Mouse (Mus musculus) hindbrain, embryonic 15.5 days (tissue): Measurements from ENCODE around the gene Pde8b. TPM values are rescaled to one million over a fixed set of nuclear protein-coding genes. Genes with fewer than 3 reads are reported as not detected.

ENCODE experiments used
- ATAC-seq: fragments of 200-750 bp; cut with Nextera tagmentation; 2 replicates; pipeline ENCODE4 v1.8.0; 2017; ENCODE audit warnings: low read depth, moderate number of reproducible peaks, moderate TSS enrichment; ENCODE audit not compliant: low FRiP score
- H3K27ac ChIP-seq: fragments of 300-500 bp; sonication (generic); replicated peaks from 2 replicates; pipeline ENCODE4 v1.5.1; 2015; ENCODE audit warnings: mild to moderate bottlenecking, inconsistent platforms
- H3K27me3 ChIP-seq: fragments of 300-500 bp; sonication (generic); 2 replicates; pipeline ENCODE4 v1.6.1; 2015; ENCODE audit warnings: control low read depth, inconsistent platforms
- H3K36me3 ChIP-seq: fragments of 300-500 bp; sonication (generic); 2 replicates; pipeline ENCODE4 v1.6.1; 2015; ENCODE audit warnings: control low read depth, inconsistent platforms
- H3K4me1 ChIP-seq: fragments of 300-500 bp; sonication (generic); replicated peaks from 2 replicates; pipeline ENCODE4 v1.6.1; 2015; ENCODE audit warnings: control low read depth, inconsistent platforms
- H3K4me2 ChIP-seq: fragments of 300-500 bp; sonication (generic); 2 replicates; pipeline ENCODE4 v1.6.1; 2015; ENCODE audit warnings: moderate library complexity, mild to moderate bottlenecking, inconsistent platforms
- H3K4me3 ChIP-seq: fragments of 300-500 bp; sonication (generic); 2 replicates; pipeline ENCODE4 v1.5.1; 2015; ENCODE audit warnings: mild to moderate bottlenecking, inconsistent platforms
- H3K9ac ChIP-seq: fragments of 300-500 bp; sonication (generic); 2 replicates; pipeline ENCODE4 v1.6.1; 2015; ENCODE audit warnings: inconsistent platforms
- H3K9me3 ChIP-seq: fragments of 300-500 bp; sonication (generic); 2 replicates; pipeline ENCODE4 v1.6.1; 2016; ENCODE audit warnings: control low read depth, inconsistent platforms
- WGBS: fragments of 180-500 bp; shearing (Covaris S2); methylation state at CpG from one replicate; pipeline ENCODE4 v1.1.7; 2015; 5-methylcytosine and 5-hydroxymethylcytosine counted together
- polyA plus RNA-seq: library from polyadenylated mRNA; unstranded; fragments of >200 nt; fragmentation: Nextera tagmentation; extraction: Ambion mirVana; gene quantifications from 2 replicates; pipeline ENCODE4 v1.2.1, GENCODE M21; 2015

The Pde8b gene
- 7.0 and 8.5 TPM in 2 replicates for polyA plus RNA-seq

- peak; percentile 27; the same call in 1 of the 2 replicates for ATAC-seq
- no peaks in the 10 kb centered on the region for H3K9me3 ChIP-seq
- peaks cover 9% of the 10 kb centered on the region; the same call in 1 of the 2 replicates for H3K4me1 ChIP-seq
- 4% methylated on average over 37 of the region's 37 CpGs for WGBS
- peaks cover 8% of the 10 kb centered on the region; the same call in 1 of the 2 replicates for H3K27me3 ChIP-seq
- H3K4me3 ChIP-seq = peak within 1 kb of the TSS; percentile 48
- H3K36me3 ChIP-seq = no peaks in the 10 kb centered on the region
- H3K9ac ChIP-seq = peak within 1 kb of the TSS; percentile 37
- H3K27ac ChIP-seq = no peak within 1 kb of the TSS
- peak within 1 kb of the TSS; percentile 78 for H3K4me2 ChIP-seq
Observed at GRCm38 (mm10) chr13:95249511-95250456, at the start of gene Pde8b. Gene Pde8b, minus strand, starts transcription at chr13:95250336.

GRCm38 (mm10) chr13:95291983-95292382, 41.8 kb upstream of the Pde8b start:
- 38% methylated on average over 4 of the region's 4 CpGs for WGBS
- no peak for ATAC-seq
- Histone ChIP-seq H3K4me3 (no peak overlapping the region), H3K27ac (no peak overlapping the region), H3K4me2 (no peak overlapping the region), H3K9me3 (no peaks in the 10 kb centered on the region), H3K27me3 (0 out of 2 replicates have a peak, but pooled peaks cover 5% of the 10 kb centered on the region), H3K36me3 (no peaks in the 10 kb centered on the region), H3K4me1 (no peaks in the 10 kb centered on the region), H3K9ac (no peak overlapping the region)

GRCm38 (mm10) chr13:95288027-95288426, 37.9 kb upstream of the Pde8b start:
- H3K27ac ChIP-seq = no peak overlapping the region
- H3K4me3 ChIP-seq = no peak overlapping the region
- no peak overlapping the region for H3K4me2 ChIP-seq
- no peaks in the 10 kb centered on the region for H3K36me3 ChIP-seq
- WGBS = 72% methylated on average over 7 of the region's 7 CpGs
- H3K27me3 ChIP-seq = 0 out of 2 replicates have a peak, but pooled peaks cover 5% of the 10 kb centered on the region
- no peak overlapping the region for H3K9ac ChIP-seq
- no peaks in the 10 kb centered on the region for H3K4me1 ChIP-seq
- no peaks in the 10 kb centered on the region for H3K9me3 ChIP-seq
- no peak for ATAC-seq

- Histone ChIP-seq H3K9me3 (no peaks in the 10 kb centered on the region), H3K9ac (no peak overlapping the region), H3K4me1 (no peaks in the 10 kb centered on the region), H3K36me3 (no peaks in the 10 kb centered on the region), H3K4me2 (no peak overlapping the region), H3K27ac (no peak overlapping the region), H3K27me3 (0 out of 2 replicates have a peak, but pooled peaks cover 5% of the 10 kb centered on the region), H3K4me3 (no peak overlapping the region)
- peak; percentile 84 for ATAC-seq
- 5% methylated on average over 7 of the region's 7 CpGs for WGBS
Observed at GRCm38 (mm10) chr13:95286989-95287388, 36.9 kb upstream of the Pde8b start.

GRCm38 (mm10) chr13:95281740-95282673, 31.9 kb upstream of the Pde8b start:
- no peaks in the 10 kb centered on the region for H3K4me1 ChIP-seq
- WGBS = 35% methylated on average over 6 of the region's 7 CpGs
- no peak overlapping the region for H3K4me3 ChIP-seq
- H3K27me3 ChIP-seq = no peaks in the 10 kb centered on the region
- H3K36me3 ChIP-seq = no peaks in the 10 kb centered on the region
- no peak overlapping the region for H3K4me2 ChIP-seq
- no peaks in the 10 kb centered on the region for H3K9me3 ChIP-seq
- H3K27ac ChIP-seq = no peak overlapping the region
- no peak overlapping the region for H3K9ac ChIP-seq
- no peak for ATAC-seq

GRCm38 (mm10) chr13:95278426-95279025, 28.4 kb upstream of the Pde8b start:
- no peak overlapping the region for H3K27ac ChIP-seq
- no peak overlapping the region for H3K4me2 ChIP-seq
- 80% methylated on average over 4 of the region's 4 CpGs for WGBS
- ATAC-seq = no peak
- H3K4me3 ChIP-seq = no peak overlapping the region
- no peaks in the 10 kb centered on the region for H3K4me1 ChIP-seq
- H3K36me3 ChIP-seq = no peaks in the 10 kb centered on the region
- H3K9me3 ChIP-seq = no peaks in the 10 kb centered on the region
- no peaks in the 10 kb centered on the region for H3K27me3 ChIP-seq
- no peak overlapping the region for H3K9ac ChIP-seq

GRCm38 (mm10) chr13:95264691-95265090, 14.6 kb upstream of the Pde8b start:
- no peak overlapping the region for H3K27ac ChIP-seq
- H3K4me1 ChIP-seq = no peaks in the 10 kb centered on the region
- ATAC-seq = no peak
- H3K9me3 ChIP-seq = no peaks in the 10 kb centered on the region
- no peak overlapping the region for H3K4me3 ChIP-seq
- no peak overlapping the region for H3K9ac ChIP-seq
- no peak overlapping the region for H3K4me2 ChIP-seq
- no peaks in the 10 kb centered on the region for H3K36me3 ChIP-seq
- 89% methylated on average over 5 of the region's 5 CpGs for WGBS
- no peaks in the 10 kb centered on the region for H3K27me3 ChIP-seq

GRCm38 (mm10) chr13:95260886-95261789, 11.0 kb upstream of the Pde8b start:
- Histone ChIP-seq H3K9ac (no peak overlapping the region), H3K36me3 (no peaks in the 10 kb centered on the region), H3K27ac (no peak overlapping the region), H3K27me3 (no peaks in the 10 kb centered on the region), H3K4me2 (no peak overlapping the region), H3K4me1 (no peaks in the 10 kb centered on the region), H3K9me3 (no peaks in the 10 kb centered on the region), H3K4me3 (no peak overlapping the region)
- WGBS = 77% methylated on average over 9 of the region's 9 CpGs
- ATAC-seq = no peak

GRCm38 (mm10) chr13:95260391-95260790, 10.3 kb upstream of the Pde8b start:
- no peaks in the 10 kb centered on the region for H3K27me3 ChIP-seq
- WGBS = 65% methylated on average over 1 of the region's 1 CpGs
- H3K4me3 ChIP-seq = no peak overlapping the region
- no peak overlapping the region for H3K9ac ChIP-seq
- H3K4me1 ChIP-seq = no peaks in the 10 kb centered on the region
- no peaks in the 10 kb centered on the region for H3K9me3 ChIP-seq
- no peak overlapping the region for H3K27ac ChIP-seq
- no peaks in the 10 kb centered on the region for H3K36me3 ChIP-seq
- no peak overlapping the region for H3K4me2 ChIP-seq
- ATAC-seq = no peak

GRCm38 (mm10) chr13:95257083-95257482, 6.9 kb upstream of the Pde8b start:
- H3K4me3 ChIP-seq = no peak overlapping the region
- no peaks in the 10 kb centered on the region for H3K27me3 ChIP-seq
- no peak overlapping the region for H3K4me2 ChIP-seq
- H3K9me3 ChIP-seq = no peaks in the 10 kb centered on the region
- ATAC-seq = no peak
- no peaks in the 10 kb centered on the region for H3K36me3 ChIP-seq
- WGBS = 90% methylated on average over 6 of the region's 6 CpGs
- H3K9ac ChIP-seq = no peak overlapping the region
- H3K27ac ChIP-seq = no peak overlapping the region
- H3K4me1 ChIP-seq = no peaks in the 10 kb centered on the region

- peaks cover 4% of the 10 kb centered on the region; the same call in 1 of the 2 replicates for H3K27me3 ChIP-seq
- H3K9me3 ChIP-seq = no peaks in the 10 kb centered on the region
- WGBS = 93% methylated on average over 3 of the region's 3 CpGs
- H3K36me3 ChIP-seq = no peaks in the 10 kb centered on the region
- ATAC-seq = no peak
- H3K4me3 ChIP-seq = no peak overlapping the region
- H3K9ac ChIP-seq = no peak overlapping the region
- H3K4me2 ChIP-seq = no peak overlapping the region
- H3K4me1 ChIP-seq = peaks cover 2% of the 10 kb centered on the region; the same call in 1 of the 2 replicates
- H3K27ac ChIP-seq = no peak overlapping the region
Observed at GRCm38 (mm10) chr13:95255083-95255482, 4.9 kb upstream of the Pde8b start.
